Mouse (Mus musculus) thymus, postnatal 14 days (tissue): ENCODE data around the gene Fig4.

ENCODE experiments used
- DNase-seq: peaks from one replicate; pipeline ENCODE4 v3.0.0; 2021

Fig4 gene

GRCm38 (mm10) chr10:41209538-41209937, 93.5 kb downstream of the Fig4 start:
- no peak for DNase-seq

DNA sequence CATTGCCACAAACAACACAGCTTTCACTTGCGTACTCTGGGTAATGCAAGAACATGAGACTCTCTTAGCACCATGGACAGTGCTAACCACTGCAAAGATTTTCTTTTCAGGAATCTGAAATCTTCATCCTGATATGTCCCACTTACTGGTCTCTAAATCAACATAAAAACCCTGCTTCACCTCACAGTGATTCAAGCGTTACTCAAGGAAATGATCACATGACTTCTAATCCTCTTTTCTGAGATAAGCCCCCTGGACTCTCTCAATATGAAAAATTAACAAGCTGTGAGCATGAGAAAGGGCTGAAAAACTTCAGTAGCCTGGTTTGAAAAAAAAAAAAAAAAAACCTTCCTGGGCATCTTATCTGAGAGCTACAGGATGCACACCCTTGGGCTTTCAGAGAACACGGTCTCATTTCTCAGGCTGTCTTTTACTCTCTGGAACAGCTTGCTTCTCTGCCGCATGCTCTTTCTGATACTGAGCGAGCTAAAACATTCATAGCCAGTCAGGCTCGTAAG, 94.1 kb downstream of the Fig4 start:
- no peak for DNase-seq

DNA sequence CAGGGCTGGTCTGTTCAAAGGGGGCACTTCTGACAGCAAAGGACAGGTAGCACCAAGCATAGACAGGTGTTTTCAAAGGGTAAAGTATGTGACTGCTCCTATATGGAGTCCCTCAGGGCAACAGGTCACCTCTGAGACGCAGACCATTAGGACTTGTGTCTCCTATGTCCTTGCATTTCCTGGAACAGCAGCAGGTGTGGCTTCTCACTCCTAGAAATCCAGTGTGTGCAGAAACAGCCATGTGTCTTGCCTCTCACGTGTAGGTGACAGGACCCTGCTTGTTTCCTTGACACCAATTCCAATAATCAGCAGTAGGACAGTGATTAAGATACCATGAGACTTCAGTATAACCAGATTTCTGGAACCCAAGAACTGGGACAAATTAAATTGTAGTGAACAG, 97.4 kb downstream of the Fig4 start:
- DNase-seq, result no peak

- no peak for DNase-seq
These were observed 98.3 kb downstream of the Fig4 start for GRCm38 (mm10) chr10:41204637-41205315.

GRCm38 (mm10) chr10:41204191-41204590, 98.9 kb downstream of the Fig4 start:
- no peak for DNase-seq

DNA sequence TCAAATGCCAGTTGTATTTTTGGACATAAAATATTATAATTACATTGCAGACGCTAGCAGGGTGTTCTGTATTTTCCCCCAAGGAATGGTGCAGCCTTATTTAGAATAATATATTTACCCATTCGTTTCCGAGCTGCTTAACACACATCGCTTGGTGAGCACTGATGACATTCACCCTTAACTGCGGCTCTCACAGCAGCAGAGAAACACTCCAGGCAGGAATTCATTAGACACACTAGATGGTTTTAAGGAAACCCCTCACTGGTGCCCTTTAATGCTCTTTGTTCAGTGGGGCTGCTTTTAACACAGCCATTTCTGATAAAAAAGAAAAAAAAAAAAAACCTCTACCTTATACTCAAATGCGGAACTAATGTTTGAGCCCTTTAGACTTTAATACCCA, 104.3 kb downstream of the Fig4 start:
- no peak for DNase-seq

- DNase-seq, result no peak
These were observed 105.3 kb downstream of the Fig4 start for GRCm38 (mm10) chr10:41197788-41198187.

GRCm38 (mm10) chr10:41196295-41196694, 106.8 kb downstream of the Fig4 start:
- no peak for DNase-seq

GRCm38 (mm10) chr10:41189392-41189791, 113.7 kb downstream of the Fig4 start:
- DNase-seq, result no peak

DNA sequence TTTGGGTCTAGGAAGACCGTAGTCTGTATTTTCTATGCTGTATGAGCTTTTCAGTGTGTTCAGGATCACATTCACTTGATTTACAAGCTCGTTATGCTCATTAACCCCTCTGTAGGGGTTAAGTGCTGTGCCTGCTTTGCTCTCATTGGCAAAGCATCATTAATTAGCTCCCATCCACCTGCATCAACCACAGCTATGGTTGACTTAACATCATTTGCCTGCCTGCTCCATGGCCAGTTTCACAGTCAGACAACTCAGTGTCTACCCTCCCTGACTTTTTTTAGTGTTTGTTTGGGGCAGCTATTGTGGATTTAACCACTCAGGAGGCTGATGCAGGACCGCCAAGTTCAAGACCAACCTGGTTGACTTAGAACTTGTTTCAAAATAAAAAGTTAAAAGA, 119.1 kb downstream of the Fig4 start:
- no peak for DNase-seq

DNA sequence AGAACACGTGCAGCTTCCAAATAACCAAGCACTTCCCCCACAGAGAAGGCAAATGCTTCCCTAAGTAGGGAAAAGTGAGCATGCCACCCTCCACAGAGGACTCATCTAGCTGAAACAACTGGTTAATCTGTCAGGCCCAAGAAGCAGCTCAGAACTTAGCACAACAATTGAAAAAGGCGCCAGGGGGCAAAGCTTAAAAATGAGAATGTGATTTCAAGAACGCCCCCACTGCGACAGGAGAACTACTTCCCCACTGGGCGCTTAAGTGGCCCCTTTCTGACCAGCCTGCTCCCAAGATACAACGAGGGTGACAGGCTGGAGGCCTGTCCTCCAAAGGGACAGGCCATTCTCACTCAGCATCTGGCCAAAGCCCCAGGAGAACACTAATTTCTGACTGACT, 120.4 kb downstream of the Fig4 start:
- no peak for DNase-seq

- no peak for DNase-seq
These were observed 136.9 kb downstream of the Fig4 start for GRCm38 (mm10) chr10:41166141-41166540.

DNA sequence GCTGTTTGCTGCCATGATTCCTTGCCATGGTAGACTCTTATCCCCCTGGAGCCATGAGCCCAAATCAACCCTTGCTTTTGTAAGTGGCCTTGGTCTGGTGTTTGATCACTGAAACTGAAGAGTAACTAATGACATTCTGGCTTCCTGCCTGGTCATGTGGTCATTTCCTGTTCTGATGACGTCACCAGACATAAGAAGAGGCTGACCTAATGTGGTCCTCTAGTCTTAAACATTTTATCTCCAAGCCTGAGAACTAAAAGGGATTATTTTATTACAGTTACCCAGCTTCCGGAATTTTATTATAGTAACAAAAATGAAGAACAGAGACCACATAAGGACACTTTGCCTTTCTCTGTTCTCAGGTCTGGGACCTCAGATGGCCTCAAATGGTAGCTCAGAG, 140.0 kb downstream of the Fig4 start:
- no peak for DNase-seq

- no peak for DNase-seq
These were observed 145.8 kb downstream of the Fig4 start for GRCm38 (mm10) chr10:41157296-41157695.

DNA sequence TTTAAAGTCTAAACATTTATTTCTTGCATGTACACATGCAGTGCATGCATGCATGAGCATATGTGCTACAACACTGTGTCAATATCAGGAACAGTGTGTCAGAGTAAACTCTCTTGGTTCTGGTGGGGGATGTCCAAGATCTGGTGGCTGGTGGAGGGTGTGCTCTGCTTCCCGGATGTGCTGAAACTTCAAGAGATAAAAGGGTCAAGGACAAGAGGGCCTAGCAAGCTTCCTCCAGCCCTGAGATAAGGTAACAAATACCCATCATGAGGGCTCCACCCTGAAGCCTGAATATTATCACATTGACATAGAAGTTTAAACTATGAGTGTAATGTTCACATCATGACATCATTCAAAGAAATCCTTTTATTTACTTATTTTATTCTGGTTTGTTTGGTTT, 146.4 kb downstream of the Fig4 start:
- no peak for DNase-seq

DNA sequence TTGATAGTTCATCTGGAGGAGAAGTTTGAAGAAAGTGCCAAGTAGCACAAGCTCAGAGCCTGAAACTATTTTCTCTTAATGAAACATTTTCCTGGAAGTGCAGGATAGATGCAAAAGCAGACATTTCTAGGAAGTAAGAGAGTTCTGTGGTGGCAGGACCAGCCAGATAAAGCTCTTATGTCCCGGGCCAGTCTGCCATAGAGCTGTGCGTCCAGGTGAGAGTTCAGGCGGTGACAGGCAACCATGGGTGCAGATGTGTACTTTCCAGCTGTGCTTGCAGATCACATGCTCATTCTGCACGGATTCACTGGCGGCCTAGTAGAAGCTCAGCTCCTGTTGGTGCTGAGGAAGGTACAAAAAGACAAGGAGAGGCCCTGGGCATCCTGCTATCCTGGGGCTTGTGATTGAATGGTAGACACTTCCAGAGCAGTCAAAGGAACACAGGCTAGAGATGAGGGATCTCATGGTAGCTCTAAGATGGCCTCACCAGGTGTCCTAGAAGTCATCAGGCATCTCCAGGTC, 149.8 kb downstream of the Fig4 start:
- DNase-seq, result no peak

DNA sequence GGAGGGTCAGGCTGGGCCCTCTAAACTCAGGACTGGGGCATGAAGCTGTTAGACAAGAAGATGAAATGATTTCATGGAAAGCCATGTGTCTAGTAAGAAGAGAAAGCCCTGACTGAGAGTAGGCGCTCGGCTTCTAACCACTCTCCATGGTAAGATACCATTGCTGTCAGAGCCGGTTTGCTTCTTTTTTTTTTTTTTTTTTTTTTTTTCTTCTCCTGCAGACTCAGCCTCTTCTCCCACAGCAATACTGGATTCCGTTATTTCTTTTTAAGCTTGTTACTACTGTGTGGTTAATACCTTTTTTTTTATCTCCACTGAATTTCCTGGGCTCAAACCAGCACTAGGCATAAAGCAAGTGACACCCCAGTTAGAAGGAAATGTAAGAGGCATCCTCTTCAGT, 151.2 kb downstream of the Fig4 start:
- DNase-seq, result no peak

GRCm38 (mm10) chr10:41151441-41151840, 151.6 kb downstream of the Fig4 start:
- DNase-seq, result no peak

- DNase-seq, result no peak
These were observed 152.0 kb downstream of the Fig4 start for GRCm38 (mm10) chr10:41151021-41151420.

DNA sequence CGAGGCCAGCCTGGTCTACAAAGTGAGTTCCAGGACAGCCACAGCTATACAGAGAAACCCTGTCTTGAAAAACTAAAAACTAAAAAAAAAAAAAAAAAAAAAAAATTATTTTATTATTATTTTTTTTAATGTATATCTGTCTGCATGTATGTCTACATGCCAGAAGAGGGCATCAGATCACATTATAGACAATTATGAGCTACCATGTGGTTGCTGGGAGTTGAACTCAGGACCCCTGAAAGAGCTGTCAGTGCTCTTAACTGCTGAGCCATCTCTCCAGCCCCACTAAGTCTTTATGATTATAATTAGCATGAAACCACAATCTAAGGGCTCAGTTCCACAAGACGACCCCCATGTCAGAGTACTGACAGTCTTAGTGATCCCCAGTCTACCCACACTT, 152.6 kb downstream of the Fig4 start:
- DNase-seq, result no peak

DNA sequence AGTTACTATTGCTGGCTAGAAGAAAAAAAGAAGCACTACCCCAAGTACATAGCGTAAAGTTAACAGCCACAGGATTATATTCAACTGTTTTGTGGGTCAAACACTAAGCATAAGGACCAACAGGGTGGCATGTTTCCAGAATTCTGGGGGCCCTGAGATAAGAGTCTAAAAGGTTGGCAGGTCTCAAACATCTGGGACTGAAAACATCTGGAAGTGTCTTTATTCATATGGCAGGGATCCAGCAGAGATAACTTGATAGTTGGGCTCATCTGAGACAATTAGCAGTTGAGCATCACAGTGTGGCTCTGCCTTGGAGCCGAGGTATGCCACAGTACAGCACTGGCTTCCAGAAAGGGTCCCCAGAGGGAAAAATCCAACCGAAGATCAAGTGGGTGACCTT, 153.8 kb downstream of the Fig4 start:
- DNase-seq, result no peak

GRCm38 (mm10) chr10:41146141-41146540, 156.9 kb downstream of the Fig4 start:
- DNase-seq, result no peak
